Comparison of ENCODE assay signal across 12 mouse cellular contexts in genomic region chr7:12779141-12779540, GRCm38 (mm10). TPM values are rescaled to one million over a fixed set of nuclear protein-coding genes. Genes with fewer than 3 reads are reported as not detected.
DNase-seq lines count a peak whose midpoint lies in the region; ATAC-seq and TF ChIP-seq lines count a peak whose summit lies in the region.
"Had no signal": no experiment of that assay in that cellular context is flagged by ENCODE, and none has a peak within 500 bp of the region (broad histone marks: within the 10 kb centered on the region; RNA-seq: fewer than 3 reads in every experiment).

No protein-coding gene starts in this region.

- TF ChIP-seq EP300 in liver, postnatal 0 days (IDR thresholded peaks at IDR 0.05; ENCODE audit: low read depth) = no peak

- H3K9me3 ChIP-seq in intestine, embryonic 15.5 days = no peaks in the 10 kb centered on the region
- H3K9me3 ChIP-seq in intestine, embryonic 16.5 days (ENCODE audit: control insufficient read depth, low read length) = no peaks in the 10 kb centered on the region
- no peaks in the 10 kb centered on the region for H3K9me3 ChIP-seq in embryonic facial prominence, embryonic 15.5 days (replicated peaks)
- no peaks in the 10 kb centered on the region for H3K9me3 ChIP-seq in limb, embryonic 15.5 days
- no peaks in the 10 kb centered on the region for H3K9me3 ChIP-seq in liver, postnatal 0 days (ENCODE audit: low read length)

- peaks cover 4% of the 10 kb centered on the region; the same call in 1 of the 2 replicates for H3K36me3 ChIP-seq in intestine, embryonic 15.5 days
- H3K36me3 ChIP-seq in intestine, embryonic 16.5 days (ENCODE audit: control insufficient read depth, insufficient read depth, low read length) = no peaks in the 10 kb centered on the region
- H3K36me3 ChIP-seq in embryonic facial prominence, embryonic 15.5 days = peaks cover 13% of the 10 kb centered on the region
- H3K36me3 ChIP-seq in limb, embryonic 15.5 days = peaks cover 13% of the 10 kb centered on the region
- no peaks in the 10 kb centered on the region for H3K36me3 ChIP-seq in liver, postnatal 0 days (replicated peaks; ENCODE audit: insufficient read depth, low read length)

- peaks cover 7% of the 10 kb centered on the region for H3K4me1 ChIP-seq in intestine, embryonic 15.5 days (replicated peaks)
- H3K4me1 ChIP-seq in intestine, embryonic 16.5 days (ENCODE audit: control insufficient read depth, insufficient read depth, low read length) = no peaks in the 10 kb centered on the region; the same call in 1 of the 2 replicates
- H3K4me1 ChIP-seq in embryonic facial prominence, embryonic 15.5 days = peaks cover 9% of the 10 kb centered on the region
- peaks cover 12% of the 10 kb centered on the region for H3K4me1 ChIP-seq in limb, embryonic 15.5 days
- H3K4me1 ChIP-seq in liver, postnatal 0 days (ENCODE audit: insufficient read depth) = peaks cover 10% of the 10 kb centered on the region

- no peak for TF ChIP-seq CTCF in liver, postnatal 0 days (IDR thresholded peaks at IDR 0.05; ENCODE audit: low read depth)

- peak overlapping the region; percentile 90; the same call in 1 of the 2 replicates for H3K4me2 ChIP-seq in intestine, embryonic 15.5 days (replicated peaks)
- no peak overlapping the region for H3K4me2 ChIP-seq in intestine, embryonic 16.5 days (ENCODE audit: low read depth, low read length)
- no peak overlapping the region for H3K4me2 ChIP-seq in embryonic facial prominence, embryonic 15.5 days (replicated peaks)
- H3K4me2 ChIP-seq in limb, embryonic 15.5 days = peak overlapping the region; percentile 97; the same call in 1 of the 2 replicates
- no peak overlapping the region for H3K4me2 ChIP-seq in liver, postnatal 0 days (ENCODE audit: low read depth, low read length)

- H3K4me3 ChIP-seq in intestine, embryonic 15.5 days (replicated peaks) = no peak overlapping the region
- no peak overlapping the region for H3K4me3 ChIP-seq in intestine, embryonic 16.5 days (ENCODE audit: low read length)
- H3K4me3 ChIP-seq in embryonic facial prominence, embryonic 15.5 days (replicated peaks) = peak overlapping the region; percentile 70; the same call in 1 of the 2 replicates
- peak overlapping the region; percentile 67; the same call in 1 of the 2 replicates for H3K4me3 ChIP-seq in limb, embryonic 15.5 days
- H3K4me3 ChIP-seq in liver, postnatal 0 days (ENCODE audit: low read depth, low read length) = no peak overlapping the region

- WGBS in intestine, embryonic 15.5 days = 86% methylated on average over 5 of the region's 5 CpGs
- WGBS in intestine, embryonic 16.5 days = 86% methylated on average over 5 of the region's 5 CpGs
- WGBS in embryonic facial prominence, embryonic 15.5 days = 91% methylated on average over 5 of the region's 5 CpGs
- 90% methylated on average over 5 of the region's 5 CpGs for WGBS in limb, embryonic 15.5 days
- WGBS in liver, postnatal 0 days (ENCODE audit: insufficient replicate concordance) = 84% methylated on average over 5 of the region's 5 CpGs

- ATAC-seq in intestine, embryonic 15.5 days = no peak
- no peak for ATAC-seq in intestine, embryonic 16.5 days
- ATAC-seq in embryonic facial prominence, embryonic 15.5 days (ENCODE audit: insufficient number of reproducible peaks, low FRiP score, low TSS enrichment, low read depth) = no peak
- no peak for ATAC-seq in limb, embryonic 15.5 days (ENCODE audit: insufficient number of reproducible peaks, low FRiP score, low TSS enrichment, low read depth)
- ATAC-seq in liver, postnatal 0 days = no peak
- ATAC-seq in monocyte, adult 5-6 weeks (replicated peaks; ENCODE audit: insufficient number of reproducible peaks, low FRiP score, low TSS enrichment, poor library complexity, severe bottlenecking) = no peak

- no peak overlapping the region for H3K27ac ChIP-seq in intestine, embryonic 15.5 days
- no peak overlapping the region for H3K27ac ChIP-seq in intestine, embryonic 16.5 days (ENCODE audit: low read length)
- H3K27ac ChIP-seq in embryonic facial prominence, embryonic 15.5 days (replicated peaks) = no peak overlapping the region
- no peak overlapping the region for H3K27ac ChIP-seq in limb, embryonic 15.5 days
- H3K27ac ChIP-seq in liver, postnatal 0 days (ENCODE audit: low read depth) = no peak overlapping the region

- H3K27me3 ChIP-seq in intestine, embryonic 15.5 days (replicated peaks) = no peaks in the 10 kb centered on the region
- no peaks in the 10 kb centered on the region for H3K27me3 ChIP-seq in intestine, embryonic 16.5 days (replicated peaks; ENCODE audit: control insufficient read depth, insufficient read depth, low read length)
- H3K27me3 ChIP-seq in embryonic facial prominence, embryonic 15.5 days = no peaks in the 10 kb centered on the region
- no peaks in the 10 kb centered on the region for H3K27me3 ChIP-seq in limb, embryonic 15.5 days
- H3K27me3 ChIP-seq in liver, postnatal 0 days (ENCODE audit: insufficient read depth, low read length) = no peaks in the 10 kb centered on the region

- DNase-seq in cerebellum, adult 8-10 months = peak; percentile 32
- DNase-seq in liver, postnatal 0 days = no peak
- no peak for DNase-seq in lung, postnatal 4 days
- DNase-seq: gastrocnemius, postnatal 25 days had no signal

- H3K9ac ChIP-seq in intestine, embryonic 15.5 days = no peak overlapping the region
- H3K9ac ChIP-seq in intestine, embryonic 16.5 days (ENCODE audit: low read depth, low read length) = no peak overlapping the region; the same call in 1 of the 2 replicates
- H3K9ac ChIP-seq in embryonic facial prominence, embryonic 15.5 days = no peak overlapping the region
- H3K9ac ChIP-seq in limb, embryonic 15.5 days = no peak overlapping the region
- H3K9ac ChIP-seq in liver, postnatal 0 days (replicated peaks) = no peak overlapping the region

RNA-seq across cellular contexts. Expression of gene Zscan18, which starts 24.3 kb away (rescaled TPM):
- 4.3 and 4.6 TPM in 2 replicates for polyA plus RNA-seq in intestine, embryonic 15.5 days (2015; fragmentation: Nextera tagmentation; extraction: Ambion mirVana)
- polyA plus RNA-seq in intestine, embryonic 16.5 days (2015; fragmentation: Nextera tagmentation; extraction: Ambion mirVana) = 3.4 and 4.0 TPM in 2 replicates
- polyA plus RNA-seq in embryonic facial prominence, embryonic 15.5 days (2015; fragmentation: Nextera tagmentation; extraction: Ambion mirVana) = 8.8 and 10.4 TPM in 2 replicates
- polyA plus RNA-seq in limb, embryonic 15.5 days (2015; fragmentation: Nextera tagmentation; extraction: Ambion mirVana) = 9.0 and 10.0 TPM in 2 replicates
- 0.04 and 0.13 TPM in 2 replicates for polyA plus RNA-seq in liver, postnatal 0 days (2015; fragmentation: Nextera tagmentation; extraction: Ambion mirVana)
- 0.19 to 1.6 TPM (median 0.53 TPM) in 3 replicates for total RNA-seq in monocyte, adult 5-6 weeks (2017)

RNA-seq across cellular contexts. Expression of gene Zfp329, which starts 39.5 kb away (rescaled TPM):
- polyA plus RNA-seq in intestine, embryonic 15.5 days (2015; fragmentation: Nextera tagmentation; extraction: Ambion mirVana) = 10.6 and 10.8 TPM in 2 replicates
- 8.4 and 8.8 TPM in 2 replicates for polyA plus RNA-seq in intestine, embryonic 16.5 days (2015; fragmentation: Nextera tagmentation; extraction: Ambion mirVana)
- polyA plus RNA-seq in embryonic facial prominence, embryonic 15.5 days (2015; fragmentation: Nextera tagmentation; extraction: Ambion mirVana) = 14.7 and 15.5 TPM in 2 replicates
- polyA plus RNA-seq in limb, embryonic 15.5 days (2015; fragmentation: Nextera tagmentation; extraction: Ambion mirVana) = 11.5 and 14.6 TPM in 2 replicates
- 1.2 and 2.1 TPM in 2 replicates for polyA plus RNA-seq in liver, postnatal 0 days (2015; fragmentation: Nextera tagmentation; extraction: Ambion mirVana)
- 10.1 to 23.3 TPM (median 10.4 TPM) in 3 replicates for total RNA-seq in monocyte, adult 5-6 weeks (2017)

RNA-seq across cellular contexts. Expression of gene Vmn2r56, which starts 44.3 kb away (rescaled TPM):
- not detected in 2 replicates for polyA plus RNA-seq in intestine, embryonic 15.5 days (2015; fragmentation: Nextera tagmentation; extraction: Ambion mirVana)
- polyA plus RNA-seq in intestine, embryonic 16.5 days (2015; fragmentation: Nextera tagmentation; extraction: Ambion mirVana) = not detected in 2 replicates
- polyA plus RNA-seq in embryonic facial prominence, embryonic 15.5 days (2015; fragmentation: Nextera tagmentation; extraction: Ambion mirVana) = not detected in 2 replicates
- polyA plus RNA-seq in limb, embryonic 15.5 days (2015; fragmentation: Nextera tagmentation; extraction: Ambion mirVana) = not detected in 2 replicates
- not detected in 2 replicates for polyA plus RNA-seq in liver, postnatal 0 days (2015; fragmentation: Nextera tagmentation; extraction: Ambion mirVana)
- not detected in 3 replicates for total RNA-seq in monocyte, adult 5-6 weeks (2017)
- total RNA-seq: CH12.LX; gastrocnemius, postnatal 25 days; layer of hippocampus, postnatal 36 days had no signal
- polyA plus RNA-seq: intestine, embryonic 14.5 days had no signal

RNA-seq across cellular contexts. Expression of gene Zfp110, which starts 55.4 kb away (rescaled TPM):
- polyA plus RNA-seq in intestine, embryonic 15.5 days (2015; fragmentation: Nextera tagmentation; extraction: Ambion mirVana) = 27.5 and 27.9 TPM in 2 replicates
- 27.1 and 27.7 TPM in 2 replicates for polyA plus RNA-seq in intestine, embryonic 16.5 days (2015; fragmentation: Nextera tagmentation; extraction: Ambion mirVana)
- 36.6 and 39.7 TPM in 2 replicates for polyA plus RNA-seq in embryonic facial prominence, embryonic 15.5 days (2015; fragmentation: Nextera tagmentation; extraction: Ambion mirVana)
- polyA plus RNA-seq in limb, embryonic 15.5 days (2015; fragmentation: Nextera tagmentation; extraction: Ambion mirVana) = 40.7 and 41.2 TPM in 2 replicates
- polyA plus RNA-seq in liver, postnatal 0 days (2015; fragmentation: Nextera tagmentation; extraction: Ambion mirVana) = 8.1 and 8.5 TPM in 2 replicates
- total RNA-seq in monocyte, adult 5-6 weeks (2017) = 95.8 to 106 TPM (median 102 TPM) in 3 replicates

Comparison
In these comparisons a context has a peak if more than half of its experiments do, and no peak if none do; other contexts are left out.
1. H3K4me2 ChIP-seq: peak in intestine, embryonic 15.5 days (single experiment) and limb, embryonic 15.5 days (single experiment); none in intestine, embryonic 16.5 days (single experiment), embryonic facial prominence, embryonic 15.5 days (single experiment) and liver, postnatal 0 days (single experiment).
2. H3K4me3 ChIP-seq: peak in embryonic facial prominence, embryonic 15.5 days (single experiment) and limb, embryonic 15.5 days (single experiment); none in intestine, embryonic 15.5 days (single experiment), intestine, embryonic 16.5 days (single experiment) and liver, postnatal 0 days (single experiment).